Mouse (Mus musculus) cerebellum, adult (tissue): ENCODE data around the gene Cpm.
A peak's percentile ranks its signal among the peaks of the same experiment; 100 is the strongest.
"Not testable (repeated sequence)": the region's sequence is repeated elsewhere in the genome, so short reads cannot be mapped to it uniquely, and the experiment has no call there.

Experiments
- ATAC-seq: cut with Nextera tagmentation; 2 replicates; pipeline ENCODE4 v1.9.2; 2017; ENCODE audit warnings: mild to moderate bottlenecking, moderate library complexity, mixed read lengths; ENCODE audit not compliant: insufficient number of reproducible peaks, low FRiP score, low TSS enrichment

The Cpm gene

GRCm38 (mm10) chr10:117729139-117729814 lies 100.0 kb downstream of the Cpm start:
- ATAC-seq = no peak

- ATAC-seq = no peak
Observed at GRCm38 (mm10) chr10:117730140-117730539, 100.8 kb downstream of the Cpm start.

DNA sequence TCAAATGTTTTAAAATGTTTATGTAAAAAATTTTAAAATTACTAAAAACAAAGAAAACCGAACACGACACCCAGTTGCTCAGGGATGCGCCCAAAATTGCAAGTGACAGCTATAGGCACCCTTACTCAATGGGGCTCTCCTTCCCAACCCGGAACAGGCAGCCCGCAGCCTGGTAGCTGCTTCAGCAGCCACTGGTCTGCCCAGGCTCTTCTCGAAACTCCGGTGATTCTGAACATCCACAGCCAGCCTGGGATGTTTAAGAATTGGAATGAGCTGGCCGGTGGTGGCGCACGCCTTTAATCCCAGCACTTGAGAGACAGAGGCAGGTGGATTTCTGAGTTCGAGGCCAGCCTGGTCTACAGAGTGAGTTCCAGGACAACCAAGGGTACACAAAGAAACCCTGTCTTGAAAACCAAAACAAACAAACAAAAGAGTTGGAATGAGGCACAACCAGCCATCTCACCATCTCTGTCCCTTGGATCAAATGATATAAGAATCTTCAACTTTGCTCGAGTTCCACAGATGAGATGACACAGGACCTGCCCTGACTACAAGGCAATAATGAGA lies 101.4 kb downstream of the Cpm start:
- ATAC-seq = no peak

DNA sequence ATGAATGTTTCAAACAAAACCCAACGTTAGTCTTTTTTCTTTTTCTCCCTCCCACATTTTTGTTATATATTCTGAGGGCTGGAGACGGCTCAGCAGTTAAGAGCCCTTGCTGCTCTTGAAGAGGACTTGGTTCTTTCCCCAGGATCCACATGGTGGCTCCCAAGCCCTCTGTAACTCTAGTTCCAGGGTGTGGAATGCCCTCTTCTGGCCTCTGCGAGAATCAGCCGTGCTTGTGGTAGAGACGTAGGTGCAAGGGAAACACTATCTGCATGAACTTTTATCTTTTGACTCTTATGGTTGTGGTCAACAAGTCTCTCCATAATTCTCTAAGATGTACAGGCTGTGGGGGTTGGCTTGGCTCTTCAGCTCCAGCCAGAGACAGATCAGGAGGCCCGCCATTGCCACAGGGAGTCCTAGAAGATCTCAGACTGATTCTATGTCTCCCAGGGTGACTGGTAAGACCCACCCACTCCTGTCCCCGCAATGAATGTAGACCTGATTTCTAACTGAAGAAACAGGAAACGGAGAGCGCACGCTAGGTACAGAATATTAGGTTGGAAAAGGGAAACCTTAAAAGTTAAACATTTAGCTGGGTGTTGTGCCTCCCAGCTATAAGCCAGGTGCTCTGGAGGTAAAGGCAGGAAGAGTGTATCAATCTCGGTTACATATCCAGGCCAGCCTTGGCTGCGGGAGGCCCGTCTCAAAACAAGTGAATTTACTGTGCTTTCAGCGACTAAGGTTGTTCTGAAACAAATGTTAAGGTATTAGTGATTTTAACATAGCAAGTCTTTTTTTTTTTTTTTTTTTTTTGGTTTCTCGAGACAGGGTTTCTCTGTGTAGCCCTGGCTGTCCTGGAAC lies 102.2 kb downstream of the Cpm start:
- peak; percentile 63; the same call in 1 of the 2 replicates for ATAC-seq

DNA sequence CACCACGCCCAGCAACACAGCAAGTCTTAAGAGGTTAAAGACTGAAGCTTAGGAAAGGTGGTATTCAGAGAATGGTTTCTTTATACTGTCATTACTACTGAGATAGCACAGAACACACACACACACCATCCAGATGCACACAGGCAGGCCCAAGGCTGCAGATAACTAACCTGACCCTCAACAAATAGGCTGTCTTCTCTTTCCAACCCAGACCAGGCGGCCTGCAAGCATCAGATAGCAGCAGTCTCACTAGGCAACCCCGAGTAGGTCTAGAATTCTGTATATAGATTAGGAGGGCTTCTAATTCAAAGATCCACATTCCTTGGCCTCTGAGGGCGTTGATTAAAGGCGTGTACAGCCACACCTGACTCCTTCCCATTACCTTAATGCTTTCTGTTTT lies 102.9 kb downstream of the Cpm start:
- ATAC-seq = no peak

- no peak for ATAC-seq
Observed at GRCm38 (mm10) chr10:117732962-117733592, 103.8 kb downstream of the Cpm start.

GRCm38 (mm10) chr10:117733626-117734025 lies 104.3 kb downstream of the Cpm start:
- ATAC-seq = not testable (repeated sequence)

GRCm38 (mm10) chr10:117734104-117734852 lies 105.0 kb downstream of the Cpm start:
- ATAC-seq = not testable (repeated sequence)

DNA sequence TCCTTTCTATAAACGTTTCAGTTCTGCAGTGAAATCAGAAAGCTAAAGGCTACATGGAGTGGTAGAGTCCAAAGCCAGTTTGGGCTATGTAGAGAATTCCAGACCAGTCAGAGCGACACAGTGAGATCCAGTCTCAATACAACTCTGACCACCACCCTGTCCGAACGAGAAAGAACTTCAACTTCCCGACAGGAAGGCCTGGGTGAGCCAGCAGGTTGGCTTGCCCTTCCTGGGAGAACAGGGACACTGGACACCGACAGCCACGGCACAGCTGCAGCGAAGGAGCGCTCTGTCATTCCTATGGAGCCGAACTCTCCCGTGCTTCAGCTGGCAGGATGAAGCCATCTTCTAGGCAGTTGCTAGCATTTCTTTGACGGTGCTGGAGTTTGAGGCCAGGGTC lies 106.1 kb downstream of the Cpm start:
- ATAC-seq = not testable (repeated sequence)

DNA sequence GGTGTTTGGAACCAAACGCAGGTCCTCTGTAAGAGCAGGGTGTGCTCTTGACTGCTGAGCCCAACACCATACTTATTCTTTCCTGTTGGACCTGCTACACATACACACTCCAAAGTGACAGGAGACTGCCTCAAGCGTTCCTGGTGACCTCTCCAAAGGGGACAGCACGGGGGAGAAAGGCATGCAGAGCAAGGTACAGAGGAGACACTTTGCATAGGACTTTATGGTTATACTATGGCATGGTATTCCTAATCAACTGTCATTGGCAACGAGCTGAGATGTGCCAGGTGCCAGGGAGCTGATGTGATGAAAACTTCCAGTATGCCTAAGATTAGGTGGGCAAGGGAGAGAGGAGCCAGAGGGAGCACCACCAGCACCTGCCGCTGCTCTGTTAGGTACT lies 107.3 kb downstream of the Cpm start:
- ATAC-seq = no peak
